Mouse (Mus musculus) cerebellum, postnatal 14 days (tissue): ENCODE results near the gene Tmem50a.
"Not testable (repeated sequence)": the region's sequence is repeated elsewhere in the genome, so short reads cannot be mapped to it uniquely, and the experiment has no call there.

ENCODE experiments used
- DNase-seq, 2 experiments: peaks; one replicate each; pipeline ENCODE4 v3.0.0; 2021; ENCODE audit warnings: mixed read lengths in 2 of 2

The Tmem50a gene

GRCm38 (mm10) chr4:134922925-134923244, 8.1 kb upstream of the Tmem50a start:
- peak; percentile 78 to 82 for DNase-seq

GRCm38 (mm10) chr4:134922111-134922924, 7.5 kb upstream of the Tmem50a start:
- no peak for DNase-seq

GRCm38 (mm10) chr4:134921703-134922102, 6.9 kb upstream of the Tmem50a start:
- DNase-seq, result no peak

- DNase-seq, result no peak
Observed at GRCm38 (mm10) chr4:134920631-134921030, 5.8 kb upstream of the Tmem50a start.

GRCm38 (mm10) chr4:134919733-134920540, 5.1 kb upstream of the Tmem50a start:
- DNase-seq, result no peak

GRCm38 (mm10) chr4:134918381-134918780, 3.6 kb upstream of the Tmem50a start:
- peak in 1 of 2 experiments; percentile 52 for DNase-seq

GRCm38 (mm10) chr4:134917194-134917593, 2.4 kb upstream of the Tmem50a start:
- DNase-seq, result no peak

- DNase-seq, result peak in 1 of 2 experiments; percentile 47
Observed at GRCm38 (mm10) chr4:134915223-134916050, 613 bp upstream of the Tmem50a start.

- DNase-seq, result no peak
Observed at GRCm38 (mm10) chr4:134914122-134914863, 531 bp downstream of the Tmem50a start.

- DNase-seq, result peak; percentile 73 to 87
Observed at GRCm38 (mm10) chr4:134913413-134913812, 1.4 kb downstream of the Tmem50a start.

- not testable (repeated sequence) for DNase-seq
Observed at GRCm38 (mm10) chr4:134911406-134911805, 3.4 kb downstream of the Tmem50a start.

- no peak for DNase-seq
Observed at GRCm38 (mm10) chr4:134903046-134903445, 11.8 kb downstream of the Tmem50a start.

- no peak for DNase-seq
Observed at GRCm38 (mm10) chr4:134901126-134901525, 13.7 kb downstream of the Tmem50a start.

- no peak for DNase-seq
Observed at GRCm38 (mm10) chr4:134897256-134897655, 17.6 kb downstream of the Tmem50a start.

GRCm38 (mm10) chr4:134892096-134892495, 22.7 kb downstream of the Tmem50a start:
- peak; percentile 78 to 82 for DNase-seq

GRCm38 (mm10) chr4:134884364-134884763, 30.5 kb downstream of the Tmem50a start:
- no peak for DNase-seq

GRCm38 (mm10) chr4:134883808-134884207, 31.0 kb downstream of the Tmem50a start:
- DNase-seq, result no peak

- peak; percentile 23 to 33 for DNase-seq
Observed at GRCm38 (mm10) chr4:134883266-134883665, 31.6 kb downstream of the Tmem50a start.

GRCm38 (mm10) chr4:134880041-134880440, 34.8 kb downstream of the Tmem50a start:
- peak in 1 of 2 experiments; percentile 57 for DNase-seq

- peak; percentile 86 to 90 for DNase-seq
Observed at GRCm38 (mm10) chr4:134879410-134879981, 35.3 kb downstream of the Tmem50a start.

- DNase-seq, result no peak
Observed at GRCm38 (mm10) chr4:134876171-134876570, 38.7 kb downstream of the Tmem50a start.

- no peak for DNase-seq
Observed at GRCm38 (mm10) chr4:134871950-134872349, 42.9 kb downstream of the Tmem50a start.
